Mouse (Mus musculus): ENCODE data around the gene Zfp385c. TPM values are rescaled to one million over a fixed set of nuclear protein-coding genes. Genes with fewer than 3 reads are reported as not detected.

The Zfp385c gene
- total and polyA plus RNA-seq, 3 experiments, result 0.34 to 0.59 (median 0.48) TPM

DNA sequence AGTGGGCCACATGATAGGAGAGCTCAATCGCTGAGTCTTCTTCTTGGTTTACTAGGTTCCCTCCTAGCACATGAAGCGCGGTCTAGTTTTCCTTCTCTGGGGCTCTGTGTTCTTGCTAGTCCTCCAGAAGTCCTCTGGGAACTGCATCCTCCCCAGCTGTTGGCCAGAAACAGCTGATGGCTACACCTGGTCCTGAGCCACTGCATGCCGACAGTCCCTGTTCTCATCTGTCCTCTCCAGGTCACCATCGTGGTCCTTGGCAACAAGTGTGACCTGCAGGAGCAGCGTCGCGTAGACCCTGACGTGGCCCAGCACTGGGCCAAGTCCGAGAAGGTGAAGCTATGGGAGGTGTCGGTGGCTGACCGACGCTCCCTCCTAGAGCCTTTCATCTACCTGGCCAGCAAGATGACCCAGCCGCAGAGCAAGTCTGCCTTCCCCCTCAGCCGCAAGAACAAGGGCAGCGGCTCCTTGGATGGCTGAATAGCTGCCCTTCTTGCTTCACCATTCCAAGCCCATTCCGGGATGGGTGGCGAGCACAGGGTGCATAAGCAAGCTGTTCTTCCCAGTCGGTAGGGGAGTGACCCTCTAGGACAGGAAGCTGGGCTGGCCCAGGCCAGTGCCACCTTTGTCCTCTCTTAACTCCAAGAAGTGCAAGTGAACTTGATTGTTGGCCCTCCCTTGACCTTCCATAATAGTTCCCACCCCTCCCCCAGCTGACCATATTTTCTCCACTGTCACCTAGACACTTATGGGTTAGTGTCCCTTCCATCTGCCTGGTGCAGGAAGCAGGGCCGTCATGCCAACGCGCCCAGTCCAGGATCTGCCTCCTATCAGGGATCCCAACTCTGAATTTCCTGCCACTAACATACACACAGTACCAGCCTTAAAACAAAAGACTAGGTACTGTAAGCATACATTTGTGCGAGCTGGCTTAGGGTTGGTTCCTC is 66.2 kb downstream of the Zfp385c start:
- no peak for TF ChIP-seq CTCF (IDR thresholded peaks at IDR 0.05)
- no peak for TF ChIP-seq EP300 (IDR thresholded peaks at IDR 0.05; ENCODE audit: insufficient read depth, low read depth, low read length)
- TF ChIP-seq POLR2A (IDR thresholded peaks at IDR 0.05; ENCODE audit: insufficient read depth, low read depth, low read length), result no peak
- Histone ChIP-seq H3K9ac (ENCODE audit: low read depth, low read length) (no peak overlapping the region), H3K27ac (no peak overlapping the region; the same call in 1 of the 2 replicates), H3K36me3 (ENCODE audit: control insufficient read depth, insufficient read depth, low read length) (no peaks in the 10 kb centered on the region), H3K27me3 (ENCODE audit: control insufficient read depth, insufficient read depth, low read length) (no peaks in the 10 kb centered on the region), H3K79me2 (replicated peaks; ENCODE audit: control insufficient read depth, insufficient read depth, low read length) (no peaks in the 10 kb centered on the region), H3K4me1 (ENCODE audit: control insufficient read depth, insufficient read depth, low read length) (peaks cover 9% of the 10 kb centered on the region), H3K4me3 (no peak overlapping the region)
- no peak for DNase-seq
- 83% methylated on average over 23 of the region's 23 CpGs for WGBS
- intact Hi-C loops (cut with DNase I), result loop anchor here (2.0 kb wide), 1 partner anchor 77 kb away; no protein-coding TSS in a partner anchor

GRCm38 (mm10) chr11:100623867-100624266 is 68.4 kb downstream of the Zfp385c start:
- H3K4me1 ChIP-seq (ENCODE audit: control insufficient read depth, insufficient read depth, low read length), result peaks cover 9% of the 10 kb centered on the region
- no peaks in the 10 kb centered on the region for H3K27me3 ChIP-seq (ENCODE audit: control insufficient read depth, insufficient read depth, low read length)
- TF ChIP-seq CTCF (IDR thresholded peaks at IDR 0.05), result no peak
- TF ChIP-seq EP300 (IDR thresholded peaks at IDR 0.05; ENCODE audit: insufficient read depth, low read depth, low read length), result no peak
- TF ChIP-seq POLR2A (IDR thresholded peaks at IDR 0.05; ENCODE audit: insufficient read depth, low read depth, low read length), result no peak
- H3K9ac ChIP-seq (ENCODE audit: low read depth, low read length), result no peak overlapping the region
- no peaks in the 10 kb centered on the region; the same call in 1 of the 2 replicates for H3K79me2 ChIP-seq (replicated peaks; ENCODE audit: control insufficient read depth, insufficient read depth, low read length)
- intact Hi-C loops (cut with DNase I), result loop anchor here (5.0 kb wide), 2 partner anchors 97 to 138 kb away; partner anchors contain the start of genes Acly and Hcrt
- DNase-seq, result peak; percentile 48
- H3K27ac ChIP-seq, result no peak overlapping the region
- 41% methylated on average over 5 of the region's 5 CpGs for WGBS
- no peak overlapping the region; the same call in 1 of the 2 replicates for H3K4me3 ChIP-seq
- no peaks in the 10 kb centered on the region for H3K36me3 ChIP-seq (ENCODE audit: control insufficient read depth, insufficient read depth, low read length)

GRCm38 (mm10) chr11:100622714-100623113 is 69.5 kb downstream of the Zfp385c start:
- peaks cover 1% of the 10 kb centered on the region; the same call in 1 of the 2 replicates for H3K36me3 ChIP-seq (ENCODE audit: control insufficient read depth, insufficient read depth, low read length)
- peak; percentile 96 to 97 for DNase-seq
- intact Hi-C loops (cut with DNase I), result loop anchor here (5.0 kb wide), 2 partner anchors 95 to 140 kb away; partner anchors contain the start of genes Acly and Hcrt
- H3K4me1 ChIP-seq (ENCODE audit: control insufficient read depth, insufficient read depth, low read length), result peaks cover 10% of the 10 kb centered on the region
- peak overlapping the region; percentile 60 for H3K4me3 ChIP-seq
- peak overlapping the region; percentile 95 for H3K27ac ChIP-seq
- no peaks in the 10 kb centered on the region for H3K27me3 ChIP-seq (ENCODE audit: control insufficient read depth, insufficient read depth, low read length)
- under 1% methylated on average over 24 of the region's 24 CpGs for WGBS
- H3K9ac ChIP-seq (ENCODE audit: low read depth, low read length), result peak overlapping the region; percentile 89
- TF ChIP-seq POLR2A (IDR thresholded peaks at IDR 0.05; ENCODE audit: insufficient read depth, low read depth, low read length) (peak; percentile 78), EP300 (IDR thresholded peaks at IDR 0.05; ENCODE audit: insufficient read depth, low read depth, low read length) (0 out of 2 replicates have a peak, but pooled peaks have one; percentile 32), CTCF (IDR thresholded peaks at IDR 0.05) (peak; percentile 99; the same call in 1 of the 2 replicates)
- H3K79me2 ChIP-seq (replicated peaks; ENCODE audit: control insufficient read depth, insufficient read depth, low read length), result peaks cover 2% of the 10 kb centered on the region; the same call in 1 of the 2 replicates

DNA sequence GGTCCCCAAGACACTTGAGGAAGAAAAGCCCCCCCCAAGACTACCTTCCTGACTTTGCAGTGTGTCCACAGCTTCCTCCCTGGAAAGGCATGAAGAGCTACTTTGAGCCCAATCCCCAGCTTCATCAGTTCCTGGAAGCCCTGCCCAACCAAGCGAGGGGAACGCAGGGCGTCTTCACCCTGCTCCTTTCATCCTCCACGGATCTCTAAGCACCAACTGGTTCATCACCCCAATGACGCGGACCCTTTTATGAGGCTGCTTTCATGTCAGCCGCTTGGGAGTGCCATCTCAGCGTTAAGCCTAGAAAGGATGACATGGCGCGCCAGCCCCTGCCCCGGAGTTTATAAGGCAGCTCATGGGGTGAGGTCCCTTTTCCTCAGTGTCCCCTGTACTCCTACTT is 72.3 kb downstream of the Zfp385c start, which contains the start of gene Dnajc7:
TSS of gene Dnajc7 (minus strand) at position 187 of the 400 bp plus-strand sequence.
- Histone ChIP-seq H3K27ac (peak within 1 kb of the TSS; percentile 92), H3K27me3 (ENCODE audit: control insufficient read depth, insufficient read depth, low read length) (no peaks in the 10 kb centered on the region), H3K36me3 (ENCODE audit: control insufficient read depth, insufficient read depth, low read length) (peaks cover 2% of the 10 kb centered on the region; the same call in 1 of the 2 replicates), H3K4me3 (peak within 1 kb of the TSS; percentile 84), H3K9ac (ENCODE audit: low read depth, low read length) (peak within 1 kb of the TSS; percentile 69), H3K79me2 (replicated peaks; ENCODE audit: control insufficient read depth, insufficient read depth, low read length) (peaks cover 6% of the 10 kb centered on the region), H3K4me1 (ENCODE audit: control insufficient read depth, insufficient read depth, low read length) (peaks cover 7% of the 10 kb centered on the region)
- 3% methylated on average over 11 of the region's 11 CpGs for WGBS
- intact Hi-C loops (cut with DNase I), result loop anchor here (2.0 to 5.0 kb wide), 3 partner anchors 49 to 142 kb away; partner anchors contain the start of genes Acly and Hcrt
- no peak for DNase-seq
- TF ChIP-seq EP300 (IDR thresholded peaks at IDR 0.05; ENCODE audit: insufficient read depth, low read depth, low read length), result no peak
- TF ChIP-seq CTCF (IDR thresholded peaks at IDR 0.05), result no peak
- TF ChIP-seq POLR2A (IDR thresholded peaks at IDR 0.05; ENCODE audit: insufficient read depth, low read depth, low read length), result no peak

- Histone ChIP-seq H3K4me1 (ENCODE audit: control insufficient read depth, insufficient read depth, low read length) (peaks cover 7% of the 10 kb centered on the region), H3K36me3 (ENCODE audit: control insufficient read depth, insufficient read depth, low read length) (peaks cover 2% of the 10 kb centered on the region; the same call in 1 of the 2 replicates), H3K27ac (peak overlapping the region; percentile 92), H3K27me3 (ENCODE audit: control insufficient read depth, insufficient read depth, low read length) (no peaks in the 10 kb centered on the region), H3K79me2 (replicated peaks; ENCODE audit: control insufficient read depth, insufficient read depth, low read length) (peaks cover 6% of the 10 kb centered on the region), H3K4me3 (peak overlapping the region; percentile 84), H3K9ac (ENCODE audit: low read depth, low read length) (peak overlapping the region; percentile 69)
- intact Hi-C loops (cut with DNase I), result loop anchor here (2.0 kb wide), 1 partner anchor 49 kb away; no protein-coding TSS in a partner anchor
- peak; percentile 95 to 96 for DNase-seq
- WGBS, result under 1% methylated on average over 40 of the region's 40 CpGs
- TF ChIP-seq POLR2A (IDR thresholded peaks at IDR 0.05; ENCODE audit: insufficient read depth, low read depth, low read length) (peak; percentile 72), CTCF (IDR thresholded peaks at IDR 0.05) (peak; percentile 51), EP300 (IDR thresholded peaks at IDR 0.05; ENCODE audit: insufficient read depth, low read depth, low read length) (peak; percentile 49; the same call in 1 of the 2 replicates)
Measured at GRCm38 (mm10) chr11:100619485-100619975, 72.7 kb downstream of the Zfp385c start.

Measured in heart, adult 2 months (tissue).